Mouse (Mus musculus): ENCODE measurements around the gene Prdm1. TPM values are rescaled to one million over a fixed set of nuclear protein-coding genes. Genes with fewer than 3 reads are reported as not detected.

The Prdm1 gene
- polyA plus RNA-seq (2012; rRNA removed), result 0.41 and 0.75 TPM in 2 replicates

DNA sequence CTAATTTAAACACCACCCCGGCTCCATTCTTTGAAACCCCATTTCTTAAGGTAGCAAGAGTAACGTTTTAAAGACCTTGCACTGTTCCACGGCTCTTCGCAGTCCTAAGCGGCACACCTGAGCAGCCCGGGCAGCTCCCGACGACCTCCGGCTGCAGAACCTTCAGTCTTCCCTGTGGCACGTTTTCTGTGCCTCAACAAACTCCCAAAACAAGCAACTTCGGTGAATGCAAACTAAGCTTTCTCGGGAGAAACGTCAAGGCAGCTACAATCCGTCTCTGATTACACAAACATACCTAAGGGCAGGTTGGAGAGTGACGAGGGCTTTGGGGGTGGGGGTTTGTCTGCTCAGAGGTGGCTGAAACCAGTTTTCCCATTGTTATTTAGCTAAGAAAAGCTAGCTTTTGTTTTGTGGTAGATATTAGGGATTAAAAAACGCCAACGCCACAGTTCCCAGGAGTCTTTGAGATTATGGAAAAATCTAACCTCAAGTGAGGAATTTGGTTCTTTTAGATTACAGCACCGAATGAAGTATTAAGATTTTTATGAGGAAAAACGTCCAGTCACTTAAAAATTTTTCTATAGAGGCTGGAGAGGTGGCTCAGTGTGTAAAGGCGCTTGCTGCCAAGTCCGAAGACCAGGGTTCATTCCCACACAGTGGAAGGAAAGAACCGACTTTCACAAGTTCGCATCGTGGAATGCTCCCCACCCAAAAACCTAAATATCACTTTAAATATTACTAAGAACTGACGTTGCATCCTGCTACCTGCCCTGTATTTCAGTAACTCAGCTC is at the start of gene Prdm1:
TSS of gene Prdm1 (minus strand) at position 211 of the 792 bp plus-strand sequence.

All from central nervous system, embryonic 18 days (tissue).